Comparison of ENCODE assay signal across 24 mouse cellular contexts in the genomic region with DNA sequence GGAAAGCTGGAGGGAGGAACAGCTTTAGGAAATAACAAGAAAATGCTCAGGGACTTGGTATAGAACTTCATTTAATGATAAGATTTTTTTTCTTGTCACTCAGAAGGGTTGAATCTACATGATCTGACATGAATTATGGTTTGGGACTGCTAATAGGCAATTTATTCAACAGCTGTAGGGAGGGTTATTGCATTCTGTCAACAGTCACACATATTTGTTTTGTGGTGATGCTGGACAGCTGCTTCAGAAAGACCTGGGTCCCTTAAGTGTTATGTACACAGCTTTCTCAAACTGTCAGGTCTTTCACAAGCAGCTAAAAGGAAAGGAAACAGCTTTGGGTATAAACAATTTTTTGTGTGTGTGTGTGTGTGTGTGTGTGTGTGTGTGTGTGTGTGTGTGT.
A peak's percentile ranks its signal among the peaks of the same experiment; 100 is the strongest.
DNase-seq lines count a peak whose midpoint lies in the region; ATAC-seq and TF ChIP-seq lines count a peak whose summit lies in the region.
"Had no signal": no experiment of that assay in that cellular context is flagged by ENCODE, and none has a peak within 500 bp of the region (broad histone marks: within the 10 kb centered on the region; RNA-seq: fewer than 3 reads in every experiment).

No protein-coding gene starts in this region.

- H3K4me1 ChIP-seq in kidney, postnatal 0 days (replicated peaks; ENCODE audit: insufficient read depth, low read length), result no peaks in the 10 kb centered on the region
- no peaks in the 10 kb centered on the region for H3K4me1 ChIP-seq in lung, postnatal 0 days (ENCODE audit: insufficient read depth, low read depth, low read length)
- no peaks in the 10 kb centered on the region for H3K4me1 ChIP-seq in lung, adult 2 months (ENCODE audit: control insufficient read depth, insufficient read depth, low read length)
- no peaks in the 10 kb centered on the region for H3K4me1 ChIP-seq in midbrain, postnatal 0 days (ENCODE audit: insufficient read depth, low read length)
- H3K4me1 ChIP-seq in midbrain, embryonic 13.5 days (replicated peaks), result no peaks in the 10 kb centered on the region
- H3K4me1 ChIP-seq: embryonic facial prominence, embryonic 13.5 days; embryonic facial prominence, embryonic 15.5 days; forebrain, embryonic 10.5 days; forebrain, embryonic 12.5 days had no signal

- no peak overlapping the region for H3K4me3 ChIP-seq in kidney, postnatal 0 days (replicated peaks; ENCODE audit: low read depth, low read length)
- H3K4me3 ChIP-seq in lung, postnatal 0 days (ENCODE audit: low read depth, low read length), result no peak overlapping the region
- no peak overlapping the region for H3K4me3 ChIP-seq in lung, adult 2 months (replicated peaks; ENCODE audit: extremely low read depth, low read depth, low read length)
- H3K4me3 ChIP-seq in midbrain, postnatal 0 days (ENCODE audit: low read depth, low read length), result no peak overlapping the region
- no peak overlapping the region for H3K4me3 ChIP-seq in midbrain, embryonic 13.5 days (replicated peaks)
- H3K4me3 ChIP-seq: embryonic facial prominence, embryonic 13.5 days; embryonic facial prominence, embryonic 15.5 days; erythroblast, embryonic 14.5 days; forebrain, embryonic 10.5 days; forebrain, embryonic 12.5 days had no signal

- no peaks in the 10 kb centered on the region for H3K36me3 ChIP-seq in kidney, postnatal 0 days (ENCODE audit: insufficient read depth, low read length)
- H3K36me3 ChIP-seq in lung, postnatal 0 days (ENCODE audit: insufficient read depth, low read length), result no peaks in the 10 kb centered on the region
- no peaks in the 10 kb centered on the region for H3K36me3 ChIP-seq in midbrain, postnatal 0 days (ENCODE audit: insufficient read depth, low read length)
- no peaks in the 10 kb centered on the region for H3K36me3 ChIP-seq in midbrain, embryonic 13.5 days
- H3K36me3 ChIP-seq: embryonic facial prominence, embryonic 13.5 days; embryonic facial prominence, embryonic 15.5 days; forebrain, embryonic 10.5 days; forebrain, embryonic 12.5 days had no signal

- no peak overlapping the region for H3K4me2 ChIP-seq in kidney, postnatal 0 days (ENCODE audit: low read length)
- no peak overlapping the region for H3K4me2 ChIP-seq in lung, postnatal 0 days (replicated peaks; ENCODE audit: low read depth, low read length)
- H3K4me2 ChIP-seq in midbrain, postnatal 0 days (ENCODE audit: low read depth, low read length, poor library complexity, severe bottlenecking), result no peak overlapping the region
- H3K4me2 ChIP-seq in midbrain, embryonic 13.5 days (replicated peaks), result no peak overlapping the region
- H3K4me2 ChIP-seq: embryonic facial prominence, embryonic 13.5 days; embryonic facial prominence, embryonic 15.5 days; forebrain, embryonic 12.5 days had no signal

- H3K27me3 ChIP-seq in kidney, postnatal 0 days (ENCODE audit: insufficient read depth, low read length), result no peaks in the 10 kb centered on the region
- no peaks in the 10 kb centered on the region for H3K27me3 ChIP-seq in lung, postnatal 0 days (replicated peaks; ENCODE audit: insufficient read depth, low read length)
- no peaks in the 10 kb centered on the region for H3K27me3 ChIP-seq in midbrain, postnatal 0 days (ENCODE audit: insufficient read depth, low read length)
- H3K27me3 ChIP-seq in midbrain, embryonic 13.5 days, result no peaks in the 10 kb centered on the region
- H3K27me3 ChIP-seq: embryonic facial prominence, embryonic 13.5 days; embryonic facial prominence, embryonic 15.5 days; forebrain, embryonic 12.5 days had no signal

- ATAC-seq in kidney, postnatal 0 days (replicated peaks; ENCODE audit: low FRiP score, low read depth), result no peak
- ATAC-seq in lung, postnatal 0 days, result no peak
- no peak for ATAC-seq in midbrain, postnatal 0 days (ENCODE audit: low FRiP score)
- ATAC-seq in midbrain, embryonic 13.5 days, result no peak
- ATAC-seq: forebrain, embryonic 14.5 days had no signal

- TF ChIP-seq POLR2A in lung, adult 2 months (IDR thresholded peaks at IDR 0.05; ENCODE audit: borderline replicate concordance, extremely low read depth, low read depth, low read length), result no peak

- H3K27ac ChIP-seq in kidney, postnatal 0 days, result no peak overlapping the region
- H3K27ac ChIP-seq in lung, postnatal 0 days (ENCODE audit: low read length), result no peak overlapping the region
- H3K27ac ChIP-seq in midbrain, postnatal 0 days (ENCODE audit: low read depth, low read length), result no peak overlapping the region
- no peak overlapping the region for H3K27ac ChIP-seq in midbrain, embryonic 13.5 days
- H3K27ac ChIP-seq: embryonic facial prominence, embryonic 13.5 days; embryonic facial prominence, embryonic 15.5 days; forebrain, embryonic 10.5 days; forebrain, embryonic 12.5 days had no signal

- no peak for TF ChIP-seq CTCF in kidney, postnatal 0 days (IDR thresholded peaks at IDR 0.05; ENCODE audit: low read depth)
- TF ChIP-seq CTCF in lung, postnatal 0 days (IDR thresholded peaks at IDR 0.05), result no peak
- TF ChIP-seq CTCF in lung, adult 2 months (IDR thresholded peaks at IDR 0.05; ENCODE audit: insufficient read depth, low read length), result no peak
- no peak for TF ChIP-seq CTCF in midbrain, postnatal 0 days (IDR thresholded peaks at IDR 0.05)

- no peak for TF ChIP-seq EP300 in lung, postnatal 0 days (IDR thresholded peaks at IDR 0.05)

- peak; percentile 64 for DNase-seq in kidney, postnatal 0 days (ENCODE audit: low spot score)
- DNase-seq in kidney, adult 9 months, result no peak
- peak; percentile 5 for DNase-seq in kidney, postnatal 14 days
- no peak for DNase-seq in kidney, postnatal 25 days
- DNase-seq in lung, postnatal 0 days (ENCODE audit: low spot score), result peak; percentile 7
- DNase-seq in lung, adult 2 months, result no peak
- peak; percentile 9 for DNase-seq in midbrain, postnatal 0 days (ENCODE audit: low spot score)
- DNase-seq: adrenal gland, adult 2 months; adrenal gland, postnatal 10 days; adrenal gland, postnatal 25 days; cerebellum, adult 11 months; cerebellum, adult 18-20 months; cerebellum, adult 8-10 months; cerebellum, adult 9-11 months; cerebellum, postnatal 14 days; cerebellum, postnatal 36 days; embryo, embryonic 11 days had no signal

- H3K9ac ChIP-seq in kidney, postnatal 0 days (ENCODE audit: low read depth, low read length), result no peak overlapping the region
- H3K9ac ChIP-seq in lung, postnatal 0 days (replicated peaks; ENCODE audit: low read depth), result no peak overlapping the region
- H3K9ac ChIP-seq in midbrain, postnatal 0 days (replicated peaks; ENCODE audit: low read length, poor library complexity, severe bottlenecking), result no peak overlapping the region
- no peak overlapping the region for H3K9ac ChIP-seq in midbrain, embryonic 13.5 days (replicated peaks)
- H3K9ac ChIP-seq: embryonic facial prominence, embryonic 13.5 days; embryonic facial prominence, embryonic 15.5 days; forebrain, embryonic 12.5 days had no signal

- H3K9me3 ChIP-seq in kidney, postnatal 0 days (replicated peaks; ENCODE audit: low read length), result no peaks in the 10 kb centered on the region
- no peaks in the 10 kb centered on the region for H3K9me3 ChIP-seq in lung, postnatal 0 days (ENCODE audit: low read length)
- no peaks in the 10 kb centered on the region for H3K9me3 ChIP-seq in midbrain, postnatal 0 days (ENCODE audit: low read length)
- no peaks in the 10 kb centered on the region for H3K9me3 ChIP-seq in midbrain, embryonic 13.5 days
- H3K9me3 ChIP-seq: embryonic facial prominence, embryonic 13.5 days; embryonic facial prominence, embryonic 15.5 days; forebrain, embryonic 10.5 days; forebrain, embryonic 12.5 days had no signal

Comparison
In these comparisons a context has a peak if more than half of its experiments do, and no peak if none do; other contexts are left out.
1. DNase-seq: peak in kidney, postnatal 0 days (single experiment), kidney, postnatal 14 days (single experiment), lung, postnatal 0 days (single experiment) and midbrain, postnatal 0 days (single experiment); none in kidney, adult 9 months (single experiment), kidney, postnatal 25 days (0 of 2) and lung, adult 2 months (single experiment).